Mouse (Mus musculus) myocyte (in vitro differentiated cells): ENCODE results near the gene Tmem72.

ENCODE experiments used
- E2F4 ChIP-seq: IDR thresholded peaks from one replicate; pipeline ENCODE4 v1.6.1; 2011; ENCODE audit warnings: mild to moderate bottlenecking, control low read depth, moderate library complexity; ENCODE audit not compliant: insufficient read depth
- MAX ChIP-seq: IDR thresholded peaks from one replicate; pipeline ENCODE4 v1.6.1; 2011; ENCODE audit warnings: low read depth, mild to moderate bottlenecking, control low read depth
- MYOG ChIP-seq, 3 experiments: IDR thresholded peaks; one replicate each; pipeline ENCODE4 v1.6.1; 2011; ENCODE audit warnings: control low read depth in 2 of 3, low read depth in 2 of 3, mild to moderate bottlenecking in 2 of 3; ENCODE audit not compliant: insufficient read length in 2 of 3, control insufficient read depth in 1 of 3, insufficient read depth in 1 of 3
- POLR2A ChIP-seq: IDR thresholded peaks from one replicate; pipeline ENCODE4 v1.6.1; 2011; ENCODE audit warnings: low read depth, mild to moderate bottlenecking, control low read depth, moderate library complexity; ENCODE audit not compliant: insufficient read length
- POLR2AphosphoS2 ChIP-seq: IDR thresholded peaks from one replicate; pipeline ENCODE4 v1.6.1; 2011; ENCODE audit warnings: low read depth, control low read depth; ENCODE audit not compliant: insufficient read length
- SRF ChIP-seq: IDR thresholded peaks from one replicate; pipeline ENCODE4 v1.6.1; 2011; ENCODE audit warnings: low read depth; ENCODE audit not compliant: control insufficient read depth, insufficient read length
- TCF12 ChIP-seq: IDR thresholded peaks from one replicate; pipeline ENCODE4 v1.6.1; 2011; ENCODE audit warnings: mild to moderate bottlenecking, control low read depth; ENCODE audit not compliant: poor library complexity, insufficient read depth, severe bottlenecking
- USF1 ChIP-seq: IDR thresholded peaks from one replicate; pipeline ENCODE4 v1.6.1; 2011; ENCODE audit warnings: low read depth, mild to moderate bottlenecking, control low read depth, moderate library complexity

DNA sequence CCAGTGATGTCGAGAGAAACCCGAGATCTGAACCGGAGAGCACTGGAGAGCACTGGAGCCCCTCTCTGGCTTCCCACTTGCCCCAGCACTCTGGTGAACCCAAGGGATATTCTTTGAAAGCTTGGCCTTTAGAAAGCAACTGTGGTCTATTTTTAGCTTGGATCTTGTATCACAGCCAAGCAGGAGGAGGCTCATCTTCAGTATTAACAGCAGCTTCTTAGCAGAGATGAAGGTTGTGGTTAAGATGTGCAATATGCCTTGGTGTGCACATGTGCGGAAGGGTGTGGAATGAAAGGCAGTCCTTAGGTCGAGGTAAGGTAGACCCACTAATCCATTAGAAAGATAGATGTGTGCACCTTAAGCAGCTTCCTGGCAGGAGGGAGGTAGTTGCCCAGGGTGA lies 2.1 kb downstream of the Tmem72 start:
- TF ChIP-seq USF1 (no peak), POLR2A (no peak), TCF12 (no peak), POLR2AphosphoS2 (no peak), MYOG (IDR thresholded peaks at IDR 0.05; ENCODE audit: control insufficient read depth in 1 of 3, insufficient read depth in 1 of 3, insufficient read length in 2 of 3, low read depth in 2 of 3) (no peak), MAX (no peak), E2F4 (no peak), SRF (no peak)
